Mouse (Mus musculus) cerebellum, postnatal 25 days (tissue): ENCODE results near the gene Smyd1.

ENCODE experiments used
- DNase-seq, 2 experiments: peaks; one replicate each; pipeline ENCODE4 v3.0.0; 2021; ENCODE audit warnings: mixed read lengths in 2 of 2

The Smyd1 gene

DNA sequence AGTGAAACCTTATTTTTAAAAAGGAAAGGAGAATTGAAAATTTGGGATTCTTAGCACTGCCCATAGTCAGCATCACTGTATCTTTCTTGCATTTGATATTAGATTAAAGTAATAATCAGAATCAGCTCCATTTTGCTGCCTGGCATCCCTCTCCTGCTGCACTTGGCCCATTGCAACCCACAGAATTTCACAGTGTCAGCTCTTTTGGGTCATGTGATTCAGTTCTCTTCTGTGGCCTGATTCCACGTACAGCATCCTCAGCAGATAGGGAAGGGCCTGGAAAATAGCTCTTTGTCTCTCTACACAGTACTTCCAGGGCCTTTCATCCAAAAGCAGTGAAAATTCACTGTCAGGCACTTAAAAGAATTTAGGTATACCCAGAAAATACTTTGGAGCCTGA lies 64.7 kb downstream of the Smyd1 start:
- DNase-seq, result no peak

DNA sequence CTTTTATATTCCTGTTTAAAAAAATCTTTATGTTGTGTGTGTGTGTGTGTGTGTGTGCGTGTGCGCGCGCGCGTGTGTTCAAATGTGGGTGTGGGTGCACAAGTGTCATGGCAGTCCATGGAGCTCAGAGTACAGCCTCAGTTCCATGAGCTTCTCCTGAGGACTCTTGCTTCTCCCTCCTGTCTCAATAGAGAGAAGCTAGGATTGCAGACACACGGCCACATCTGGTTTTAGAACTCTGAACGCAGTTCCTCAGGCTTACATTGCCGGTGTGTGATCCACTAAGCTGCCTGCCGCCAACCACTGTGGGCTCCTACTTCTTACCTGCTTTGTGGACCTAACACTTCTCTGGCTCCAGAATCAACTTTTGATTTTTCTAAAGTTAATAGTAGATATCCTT lies 65.9 kb downstream of the Smyd1 start:
- no peak for DNase-seq

DNA sequence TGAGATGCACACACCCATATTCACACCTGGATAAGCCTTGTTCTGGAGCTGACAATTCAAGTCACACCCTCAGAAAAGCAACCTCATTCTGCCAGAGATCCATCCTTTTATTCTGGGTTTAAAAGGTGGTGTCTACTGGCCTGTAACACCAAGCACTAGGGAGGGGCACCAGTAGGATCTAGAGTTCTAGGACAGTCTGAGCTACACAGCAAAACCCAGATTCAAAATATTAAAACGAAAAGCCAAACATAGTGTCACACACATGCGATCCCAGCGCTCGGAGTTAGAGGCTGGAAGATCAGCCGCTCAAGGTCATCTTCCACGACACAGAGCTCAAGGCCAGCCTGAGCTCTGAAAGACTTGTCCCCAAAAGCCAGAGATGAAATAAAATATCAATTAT lies 67.6 kb downstream of the Smyd1 start:
- no peak for DNase-seq

DNA sequence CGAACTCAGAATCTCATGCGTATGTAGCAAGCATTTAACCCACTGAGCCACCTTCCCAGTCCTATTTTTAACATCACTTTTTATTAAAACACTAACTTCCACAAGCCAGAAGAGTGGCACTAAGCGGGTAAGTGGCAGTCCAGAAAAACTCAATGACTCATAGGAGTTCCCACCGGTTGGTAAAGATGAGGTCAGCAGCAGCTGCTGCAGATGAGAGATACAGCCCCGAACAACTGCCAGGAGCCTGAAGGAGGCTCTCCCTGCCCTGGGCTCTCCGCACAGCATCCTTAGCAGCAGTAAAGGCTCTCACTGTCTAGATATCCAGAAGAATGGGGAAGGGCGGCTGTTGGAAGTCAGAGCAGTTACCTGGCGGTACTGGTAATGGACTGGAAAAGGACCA lies 71.1 kb downstream of the Smyd1 start:
- no peak for DNase-seq

DNA sequence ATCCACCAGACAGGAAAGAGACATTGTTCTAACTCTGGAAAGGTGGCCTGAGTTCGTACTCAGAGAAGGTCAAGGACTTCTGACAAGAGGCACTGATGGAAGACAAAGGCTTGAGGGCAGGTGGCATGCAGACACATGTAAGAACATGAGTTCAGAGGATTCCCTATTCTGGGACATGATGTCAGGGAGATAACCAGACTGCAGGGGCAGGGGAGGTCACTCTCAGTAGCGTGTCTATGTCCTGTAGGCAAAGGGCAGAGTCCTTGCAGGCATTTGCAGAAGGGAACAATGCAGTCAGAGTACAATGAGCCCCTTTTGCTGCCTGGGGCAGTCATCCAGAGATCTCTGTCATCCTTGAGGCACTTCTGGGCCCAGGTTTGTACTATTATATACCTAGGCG lies 72.4 kb downstream of the Smyd1 start:
- no peak for DNase-seq

DNA sequence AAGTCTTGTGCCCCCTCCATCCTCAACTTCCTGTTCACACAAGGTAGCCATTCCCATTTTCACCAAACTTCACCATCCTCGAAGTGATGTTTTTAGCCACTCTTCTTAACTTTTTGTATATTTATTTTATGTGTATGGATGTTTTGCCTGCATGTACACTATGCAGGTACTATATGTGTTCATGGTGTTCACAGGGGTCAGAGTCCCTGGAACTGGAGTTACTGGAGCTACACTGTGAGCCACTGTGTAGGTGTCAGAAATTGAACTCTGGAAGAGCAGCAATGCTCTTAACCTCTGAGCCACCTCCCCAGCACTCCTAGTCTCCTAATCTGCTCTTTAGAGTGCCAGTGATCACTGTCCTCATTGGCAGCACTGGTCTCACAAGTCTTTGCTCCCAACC lies 73.6 kb downstream of the Smyd1 start:
- no peak for DNase-seq

- DNase-seq, result no peak
Observed at GRCm38 (mm10) chr6:71243258-71243657, 78.8 kb downstream of the Smyd1 start.

DNA sequence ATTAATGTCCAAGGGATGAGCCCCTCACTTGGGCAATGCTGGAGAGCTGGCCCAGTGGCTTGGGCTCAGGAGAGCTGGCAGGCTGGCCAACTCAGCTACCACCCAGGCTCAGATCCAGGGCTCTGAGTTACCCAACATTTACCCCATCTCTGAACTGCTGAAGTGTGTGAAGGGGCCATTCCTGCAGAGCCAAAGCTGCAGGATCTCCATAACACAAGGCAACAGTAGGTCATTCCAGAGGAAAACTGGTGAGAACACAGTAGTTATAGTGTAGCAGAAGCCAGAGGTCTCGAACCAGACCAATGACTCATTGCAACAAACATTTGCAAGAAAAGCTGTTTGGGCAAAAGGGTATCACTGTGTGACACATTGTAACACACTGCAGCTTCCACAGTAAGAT lies 79.2 kb downstream of the Smyd1 start:
- DNase-seq, result no peak

GRCm38 (mm10) chr6:71240831-71241230 lies 81.2 kb downstream of the Smyd1 start:
- DNase-seq, result no peak

GRCm38 (mm10) chr6:71239069-71239750 lies 82.8 kb downstream of the Smyd1 start:
- DNase-seq, result peak in 1 of 2 experiments; percentile 7

- DNase-seq, result no peak
Observed at GRCm38 (mm10) chr6:71237031-71237431, 85.0 kb downstream of the Smyd1 start.

DNA sequence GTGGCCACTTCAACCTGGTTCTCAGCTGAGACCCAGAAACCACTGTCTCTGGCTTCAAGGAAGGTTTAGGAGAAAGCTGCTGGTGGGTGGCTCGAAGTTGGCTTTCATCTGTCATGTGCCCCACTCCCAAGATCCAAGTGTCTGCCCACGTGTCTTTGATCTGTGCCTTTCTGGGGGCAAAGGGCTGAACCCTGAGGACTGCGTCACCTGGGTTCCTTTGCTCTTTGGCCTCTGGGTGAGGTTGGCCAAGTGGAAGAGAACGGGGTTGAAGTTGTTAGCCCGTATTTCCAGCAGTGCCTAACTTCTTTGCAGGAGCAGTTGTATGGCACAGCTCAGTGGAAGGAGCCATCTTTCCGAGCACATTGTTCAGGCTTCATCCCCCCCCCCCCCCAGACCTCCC lies 85.5 kb downstream of the Smyd1 start:
- DNase-seq, result no peak

- no peak for DNase-seq
Observed at GRCm38 (mm10) chr6:71235944-71236343, 86.1 kb downstream of the Smyd1 start.

DNA sequence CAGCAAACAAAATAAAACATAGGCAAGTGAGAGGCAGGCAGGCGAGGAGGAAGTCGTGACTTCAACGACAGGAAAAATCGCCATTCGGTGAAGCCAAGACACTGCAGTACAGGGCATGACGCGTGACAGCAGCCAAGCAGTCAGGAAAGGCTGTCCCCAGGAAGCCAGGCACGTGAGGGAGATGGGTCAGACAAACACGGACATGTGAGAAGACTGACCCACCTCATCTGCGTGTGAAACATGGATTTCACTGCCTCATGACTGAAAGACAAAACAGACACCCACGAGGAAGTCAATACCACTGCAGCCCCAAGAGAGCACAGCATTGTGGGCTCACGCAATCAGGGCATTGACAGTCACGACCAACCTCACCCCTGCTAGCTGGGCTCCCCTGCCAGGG lies 86.9 kb downstream of the Smyd1 start:
- no peak for DNase-seq

- DNase-seq, result no peak
Observed at GRCm38 (mm10) chr6:71227157-71227770, 94.8 kb downstream of the Smyd1 start.

GRCm38 (mm10) chr6:71226544-71226943 lies 95.5 kb downstream of the Smyd1 start:
- DNase-seq, result no peak

- DNase-seq, result no peak
Observed at GRCm38 (mm10) chr6:71224184-71224943, 97.7 kb downstream of the Smyd1 start.

- DNase-seq, result no peak
Observed at GRCm38 (mm10) chr6:71221501-71221900, 100.5 kb downstream of the Smyd1 start.

DNA sequence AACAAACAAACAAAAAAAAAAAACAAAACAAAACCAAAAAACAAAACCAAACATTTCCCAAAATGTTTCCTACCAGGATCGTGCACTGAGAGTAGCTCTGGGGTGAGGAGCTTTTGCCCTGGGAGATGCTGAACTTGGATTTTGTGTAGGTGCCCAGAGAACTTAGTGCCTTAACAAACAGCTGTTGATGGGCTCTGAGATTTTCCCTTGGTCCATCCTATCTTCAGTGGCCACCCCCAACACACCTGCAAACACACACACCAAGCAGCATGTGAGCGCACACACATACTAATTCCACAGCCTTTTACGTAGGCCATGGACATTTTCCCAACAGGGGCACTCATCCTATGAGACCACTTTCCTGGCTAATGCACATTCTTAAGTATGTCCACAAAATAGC lies 109.6 kb downstream of the Smyd1 start:
- no peak for DNase-seq

- DNase-seq, result no peak
Observed at GRCm38 (mm10) chr6:71211917-71212316, 110.1 kb downstream of the Smyd1 start.

DNA sequence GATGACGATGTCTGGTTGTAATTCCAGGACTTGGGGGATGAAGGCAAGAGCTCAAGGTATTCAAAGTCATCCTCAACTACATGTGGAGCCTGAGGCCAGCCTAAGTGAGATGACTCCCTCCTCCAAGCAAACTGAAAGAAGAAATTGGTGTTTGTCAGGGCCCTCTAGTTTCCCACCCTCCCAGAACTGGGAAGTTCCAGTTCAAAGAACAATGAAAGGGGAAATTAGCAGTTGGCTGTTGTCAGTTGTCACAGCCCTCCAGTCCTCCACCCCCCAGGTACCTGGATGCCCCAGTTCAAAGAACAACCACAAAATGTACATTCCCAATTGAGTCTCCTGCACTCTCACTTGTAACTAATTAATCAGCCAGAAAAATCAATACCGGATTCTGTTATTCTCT lies 113.3 kb downstream of the Smyd1 start:
- no peak for DNase-seq

DNA sequence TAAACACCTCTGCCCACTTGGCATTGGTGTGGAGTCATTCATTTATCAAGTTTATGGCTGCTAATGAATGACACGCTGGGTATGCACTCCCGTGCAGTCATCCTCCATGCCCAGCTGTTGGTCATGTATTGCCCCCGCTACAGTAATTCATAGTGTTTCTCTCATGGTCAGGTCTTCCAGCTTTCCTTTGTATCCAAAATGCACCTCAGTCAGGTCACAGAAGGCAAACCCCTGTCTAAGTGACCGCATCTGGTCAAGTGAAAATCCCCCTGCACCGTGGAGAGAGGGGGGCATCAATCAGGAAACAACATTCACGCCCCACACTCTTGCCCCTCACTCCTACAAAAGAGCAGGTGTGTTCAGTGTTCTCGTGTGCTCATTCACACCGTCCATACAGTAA lies 117.9 kb downstream of the Smyd1 start:
- no peak for DNase-seq

DNA sequence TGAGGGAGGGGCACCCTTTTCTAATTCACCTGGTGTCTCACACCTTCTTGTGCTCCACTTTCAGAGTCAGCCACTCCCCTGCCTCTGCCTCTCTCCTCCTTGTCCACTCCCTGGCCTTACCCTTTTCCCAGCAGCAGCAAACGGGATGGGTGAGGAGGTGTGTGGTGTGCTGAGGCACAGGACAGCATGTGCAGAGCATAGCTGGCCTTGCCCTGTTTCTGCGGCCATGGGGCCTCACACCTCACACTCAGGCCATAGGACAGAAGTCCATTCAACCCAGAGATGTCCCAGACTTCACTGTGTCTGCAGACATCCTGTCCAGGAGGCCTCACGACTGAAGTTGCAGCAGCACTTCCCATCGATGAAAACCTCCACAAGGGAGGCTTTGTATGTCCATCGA lies 118.4 kb downstream of the Smyd1 start:
- no peak for DNase-seq

GRCm38 (mm10) chr6:71201925-71202324 lies 120.1 kb downstream of the Smyd1 start:
- no peak for DNase-seq
